Mouse (Mus musculus) hindbrain, postnatal 0 days (tissue): ENCODE results near the gene Krba1. TPM values are rescaled to one million over a fixed set of nuclear protein-coding genes. Genes with fewer than 3 reads are reported as not detected.

Experiments
- ATAC-seq: fragments of 200-750 bp; cut with Nextera tagmentation; 2 replicates; pipeline ENCODE4 v1.8.0; 2017; ENCODE audit warnings: mild to moderate bottlenecking, moderate TSS enrichment, moderate library complexity
- DNase-seq: peaks from one replicate; pipeline ENCODE4 v3.0.0-alpha.2; 2015; ENCODE audit warnings: low spot score
- H3K27ac ChIP-seq: fragments of 300-500 bp; sonication (generic); 2 replicates; pipeline ENCODE4 v1.5.1; 2014; ENCODE audit warnings: mild to moderate bottlenecking
- H3K27me3 ChIP-seq: fragments of 300-500 bp; sonication (generic); 2 replicates; pipeline ENCODE4 v1.6.1; 2014; ENCODE audit warnings: low read length, mixed read lengths; ENCODE audit not compliant: insufficient read depth
- H3K36me3 ChIP-seq: fragments of 300-500 bp; sonication (generic); 2 replicates; pipeline ENCODE4 v1.6.1; 2014; ENCODE audit warnings: low read length, mixed read lengths; ENCODE audit not compliant: insufficient read depth
- H3K4me1 ChIP-seq: fragments of 300-500 bp; sonication (generic); 2 replicates; pipeline ENCODE4 v1.6.1; 2014; ENCODE audit warnings: antibody characterized with exemption, low read length, mixed read lengths; ENCODE audit not compliant: insufficient read depth
- H3K4me2 ChIP-seq: fragments of 300-500 bp; sonication (generic); 2 replicates; pipeline ENCODE4 v1.6.1; 2014; ENCODE audit warnings: low read depth, mild to moderate bottlenecking, low read length, moderate library complexity, mixed read lengths
- H3K4me3 ChIP-seq: fragments of 300-500 bp; sonication (generic); 2 replicates; pipeline ENCODE4 v1.5.1; 2014; ENCODE audit warnings: low read length
- H3K9ac ChIP-seq: fragments of 300-500 bp; sonication (generic); replicated peaks from 2 replicates; pipeline ENCODE4 v1.6.1; 2014; ENCODE audit warnings: mild to moderate bottlenecking, low read length, moderate library complexity, mixed read lengths
- H3K9me3 ChIP-seq: fragments of 300-500 bp; sonication (generic); 2 replicates; pipeline ENCODE4 v1.6.1; 2016; ENCODE audit warnings: low read length, mixed read lengths
- CTCF ChIP-seq: IDR thresholded peaks from 2 replicates; pipeline ENCODE4 v1.5.1; 2016; ENCODE audit warnings: antibody characterized with exemption, control low read depth, low read depth
- WGBS: fragments of 180-500 bp; shearing (Covaris S2); extraction: QIAGEN DNeasy Blood & Tissue Kit; methylation state at CpG from one replicate; pipeline ENCODE4 v1.1.7; 2014; 5-methylcytosine and 5-hydroxymethylcytosine counted together
- polyA plus RNA-seq: library from polyadenylated mRNA; unstranded; fragments of >200 nt; fragmentation: Nextera tagmentation; extraction: Ambion mirVana; gene quantifications from 2 replicates; pipeline ENCODE4 v1.2.1, GENCODE M21; 2015
- total RNA-seq: library from RNA; depleted of rRNA; stranded (reverse); fragments of >200 nt; gene quantifications from 2 replicates; pipeline ENCODE4 v1.2.3, GENCODE M21; 2014

Krba1 gene
- total and polyA plus RNA-seq, 2 experiments from 2014 or later = 20.5 to 49.8 TPM

DNA sequence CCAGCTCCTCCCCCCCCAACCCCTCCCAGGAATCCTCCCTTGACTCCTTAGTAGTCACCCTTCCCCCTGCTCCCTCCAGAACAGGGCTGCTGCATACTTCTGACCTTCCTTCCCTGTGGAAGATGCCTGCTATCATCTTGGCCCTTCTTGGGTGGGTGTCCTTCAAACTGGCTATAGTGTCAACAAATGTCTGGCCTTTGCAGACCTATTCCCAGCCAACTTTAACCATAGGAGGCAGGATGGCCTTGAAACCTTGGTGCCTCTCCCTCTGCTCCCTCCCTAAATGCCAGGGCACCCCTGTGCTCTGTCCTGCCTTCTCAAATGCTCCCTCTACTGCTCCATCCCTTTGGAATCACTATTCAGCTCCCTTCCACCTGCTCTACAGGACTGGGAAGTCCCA lies 44.3 kb downstream of the Krba1 start:
- Histone ChIP-seq H3K9me3 (no peaks in the 10 kb centered on the region), H3K27me3 (no peaks in the 10 kb centered on the region), H3K4me3 (no peak overlapping the region), H3K4me1 (peaks cover 9% of the 10 kb centered on the region), H3K4me2 (no peak overlapping the region), H3K36me3 (peaks cover 15% of the 10 kb centered on the region), H3K27ac (no peak overlapping the region), H3K9ac (no peak overlapping the region)
- DNase-seq (no peak), ATAC-seq (no peak)
- TF ChIP-seq CTCF = no peak

DNA sequence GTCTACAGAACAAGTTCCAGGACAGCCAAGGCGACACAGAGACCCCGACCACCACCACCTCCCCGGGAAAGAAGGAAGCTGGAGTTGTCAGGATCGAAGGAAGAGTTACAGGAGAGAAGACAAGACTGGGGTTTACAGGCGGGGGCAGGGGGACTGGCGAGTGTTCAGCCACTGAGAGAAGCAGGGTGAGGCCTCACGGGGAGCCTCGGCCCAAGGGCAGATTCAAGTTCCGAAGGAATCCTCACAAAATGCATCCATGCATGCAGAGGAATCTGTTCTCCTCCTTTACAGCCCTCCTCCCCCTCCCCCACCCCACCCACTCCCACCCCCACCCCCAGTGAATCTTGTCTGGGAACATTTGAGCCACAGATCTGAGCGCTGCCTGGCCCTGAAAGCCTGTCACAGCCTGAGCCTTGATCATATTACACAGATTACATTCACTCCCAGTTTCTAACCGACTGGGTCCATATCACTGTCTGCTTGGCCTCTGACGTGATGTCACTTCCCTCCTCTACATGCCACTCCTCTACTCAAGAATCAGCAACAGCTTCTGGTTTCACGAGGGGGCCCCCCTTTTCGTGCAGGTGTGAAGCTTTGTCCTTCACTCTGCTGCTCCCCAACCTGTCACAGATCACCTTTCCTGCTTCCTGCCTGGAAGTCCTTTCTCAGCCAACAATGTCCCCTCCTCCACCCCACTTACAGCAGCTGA lies 45.1 kb downstream of the Krba1 start:
- no peak overlapping the region for H3K27ac ChIP-seq
- 56% methylated on average over 13 of the region's 14 CpGs for WGBS
- no peaks in the 10 kb centered on the region for H3K9me3 ChIP-seq
- no peak overlapping the region for H3K4me3 ChIP-seq
- DNase-seq = no peak
- H3K4me1 ChIP-seq = peaks cover 5% of the 10 kb centered on the region
- no peak overlapping the region for H3K9ac ChIP-seq
- no peaks in the 10 kb centered on the region for H3K27me3 ChIP-seq
- no peak for TF ChIP-seq CTCF
- no peak overlapping the region for H3K4me2 ChIP-seq
- no peak for ATAC-seq
- H3K36me3 ChIP-seq = peaks cover 15% of the 10 kb centered on the region

DNA sequence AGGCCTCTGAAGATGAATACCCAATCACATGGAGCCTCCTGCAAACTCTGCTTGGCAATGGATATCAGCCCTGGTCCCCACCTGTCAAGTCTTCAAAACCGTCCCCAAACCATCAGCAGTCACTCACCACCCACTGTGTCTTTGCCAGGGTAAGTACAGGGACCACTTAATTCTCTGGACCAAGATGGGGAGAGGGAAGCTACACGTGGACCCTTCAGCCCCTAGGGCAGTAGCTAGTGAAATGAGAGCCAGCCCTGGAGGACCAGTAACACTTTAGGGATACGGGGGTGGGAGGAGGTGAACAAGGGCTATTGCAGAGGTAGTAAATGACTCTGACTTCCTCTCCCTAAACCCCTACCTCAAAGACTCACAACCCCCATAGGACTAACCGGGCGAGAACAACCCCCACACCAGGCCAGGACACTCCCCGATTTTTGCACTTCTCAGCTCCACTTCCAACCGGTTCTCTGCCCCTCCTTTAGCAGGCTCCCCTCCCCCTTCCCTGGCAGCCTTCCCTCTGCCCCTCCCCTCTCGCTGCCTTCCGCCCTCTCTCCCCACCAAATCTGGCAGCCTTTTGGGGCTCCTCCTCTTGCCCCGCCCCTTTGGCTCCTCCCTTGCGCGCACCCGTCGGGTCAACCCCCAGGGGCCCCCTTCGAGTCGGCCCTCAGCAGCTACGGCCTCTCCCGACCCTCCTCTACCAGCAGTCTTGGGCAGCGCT lies 48.4 kb downstream of the Krba1 start:
- H3K27me3 ChIP-seq = no peaks in the 10 kb centered on the region
- no peaks in the 10 kb centered on the region for H3K9me3 ChIP-seq
- peak overlapping the region; percentile 81 for H3K4me3 ChIP-seq
- peak overlapping the region; percentile 78 for H3K9ac ChIP-seq
- 3% methylated on average over 17 of the region's 19 CpGs for WGBS
- H3K4me2 ChIP-seq = peak overlapping the region; percentile 91
- H3K27ac ChIP-seq = peak overlapping the region; percentile 90
- no peak for TF ChIP-seq CTCF
- peak; percentile 87 for ATAC-seq
- peak; percentile 96 for DNase-seq
- peaks cover 5% of the 10 kb centered on the region for H3K4me1 ChIP-seq
- peaks cover 10% of the 10 kb centered on the region for H3K36me3 ChIP-seq

DNA sequence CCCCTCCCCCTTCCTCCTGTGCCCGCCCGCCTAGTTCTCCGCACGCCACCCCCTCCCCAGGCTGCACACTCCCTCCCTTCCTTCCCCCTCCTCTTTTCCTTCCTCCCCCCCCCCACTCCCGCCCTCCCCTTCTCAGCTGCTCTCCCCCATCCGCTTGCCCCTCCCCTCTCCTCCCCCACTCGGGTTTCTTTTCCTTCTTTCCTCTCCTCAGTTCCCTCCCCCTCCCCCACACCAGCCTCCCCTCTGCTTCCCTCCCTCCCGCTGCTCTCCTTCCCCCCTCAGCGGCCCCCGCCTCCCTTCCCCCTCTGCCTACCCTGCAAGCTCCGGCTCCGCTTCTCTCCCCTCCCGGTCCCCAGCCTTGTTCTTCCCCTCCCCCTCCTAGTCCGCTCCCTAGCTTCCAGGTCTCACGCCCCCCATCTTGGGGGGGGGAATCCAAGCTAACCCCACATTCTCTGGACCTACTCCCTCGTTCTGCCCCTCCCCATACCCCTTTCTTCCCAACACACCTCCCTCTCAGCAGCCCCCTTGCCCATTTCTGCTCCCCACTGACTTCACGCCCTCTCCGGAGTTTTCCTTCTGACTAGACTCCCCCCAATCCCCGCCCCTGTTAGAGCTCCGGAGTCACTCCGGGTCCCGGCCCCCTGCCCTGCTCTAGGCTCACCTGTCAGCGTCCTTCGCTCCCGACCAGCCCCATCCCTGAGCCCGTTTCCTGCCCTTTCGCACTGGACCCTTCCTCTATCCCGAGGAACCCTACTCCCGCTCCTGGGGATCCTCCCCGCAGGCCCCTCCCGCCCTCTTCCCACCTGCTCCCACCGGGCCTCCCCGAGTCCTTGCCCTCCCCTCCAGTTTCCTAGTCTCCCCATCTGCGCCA lies 49.2 kb downstream of the Krba1 start:
- H3K9me3 ChIP-seq = no peaks in the 10 kb centered on the region
- TF ChIP-seq CTCF = no peak
- no peaks in the 10 kb centered on the region for H3K27me3 ChIP-seq
- H3K27ac ChIP-seq = peak overlapping the region; percentile 90
- H3K4me1 ChIP-seq = peaks cover 5% of the 10 kb centered on the region
- peak; percentile 89 for DNase-seq
- peaks cover 10% of the 10 kb centered on the region for H3K36me3 ChIP-seq
- peak; percentile 72 for ATAC-seq
- peak overlapping the region; percentile 81 for H3K4me3 ChIP-seq
- peak overlapping the region; percentile 91 for H3K4me2 ChIP-seq
- peak overlapping the region; percentile 78 for H3K9ac ChIP-seq
- WGBS = under 1% methylated on average over 29 of the region's 34 CpGs

DNA sequence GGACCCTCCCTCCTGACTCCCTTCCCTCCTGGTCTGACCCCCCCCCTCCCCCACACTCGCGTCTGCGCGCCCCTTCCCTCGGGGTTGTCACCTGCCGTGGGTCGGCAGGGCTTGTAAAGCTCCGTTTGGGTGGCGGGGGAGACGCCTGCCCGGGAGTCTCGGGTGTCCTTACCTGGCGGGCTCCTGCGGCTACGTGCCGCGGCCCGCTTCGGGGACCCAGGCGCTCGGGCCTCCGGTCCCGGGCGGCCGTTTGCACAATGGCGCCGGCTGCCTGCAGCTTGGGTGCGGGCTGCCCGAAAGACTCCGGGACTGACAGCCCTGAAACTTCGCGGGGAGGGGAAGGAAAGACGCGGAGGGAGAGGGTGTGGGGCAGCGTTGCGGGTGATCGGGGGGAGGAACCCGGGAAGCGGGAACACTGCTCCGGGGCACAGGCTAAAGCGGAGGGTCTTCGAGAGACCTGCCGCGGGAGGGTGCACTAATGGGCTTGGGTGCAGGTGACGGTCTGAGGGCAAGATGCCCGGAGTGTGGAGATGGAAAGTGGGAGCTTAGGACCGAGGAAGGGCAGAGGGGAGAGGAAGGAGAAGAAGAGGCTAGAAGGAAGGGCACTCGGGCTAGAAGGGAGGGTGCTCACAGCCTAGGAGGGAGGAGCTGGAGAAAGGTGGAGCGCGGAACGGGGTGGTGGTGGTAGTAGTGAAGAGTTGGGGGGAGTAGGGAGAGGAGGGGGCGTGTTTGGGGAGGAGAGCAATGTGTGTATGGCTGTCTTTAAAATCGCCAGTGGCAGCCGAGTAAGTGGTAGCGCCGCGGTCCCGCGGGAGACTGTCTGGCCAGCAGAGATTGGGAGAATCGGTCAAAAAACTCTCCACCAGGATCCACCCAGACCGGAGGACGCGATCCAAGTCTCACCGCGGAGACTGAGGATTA lies 50.1 kb downstream of the Krba1 start, which contains the start of gene Zfp467:
Gene Zfp467, minus strand, starts transcription at position 645 of the 921 bp plus-strand sequence.
- no peak for TF ChIP-seq CTCF
- no peaks in the 10 kb centered on the region for H3K27me3 ChIP-seq
- peaks cover 10% of the 10 kb centered on the region for H3K36me3 ChIP-seq
- ATAC-seq (peak; percentile 46), DNase-seq (peak; percentile 58)
- H3K9ac ChIP-seq = peak within 1 kb of the TSS; percentile 78
- H3K9me3 ChIP-seq = no peaks in the 10 kb centered on the region
- H3K4me2 ChIP-seq = peak within 1 kb of the TSS; percentile 91
- H3K4me3 ChIP-seq = peak within 1 kb of the TSS; percentile 81
- WGBS = under 1% methylated on average over 64 of the region's 65 CpGs
- H3K27ac ChIP-seq = peak within 1 kb of the TSS; percentile 90
- peaks cover 5% of the 10 kb centered on the region for H3K4me1 ChIP-seq
